Mouse (Mus musculus): ENCODE results near the gene Pak2.
"Not testable (repeated sequence)": the region's sequence is repeated elsewhere in the genome, so short reads cannot be mapped to it uniquely, and the experiment has no call there.

The Pak2 gene

DNA sequence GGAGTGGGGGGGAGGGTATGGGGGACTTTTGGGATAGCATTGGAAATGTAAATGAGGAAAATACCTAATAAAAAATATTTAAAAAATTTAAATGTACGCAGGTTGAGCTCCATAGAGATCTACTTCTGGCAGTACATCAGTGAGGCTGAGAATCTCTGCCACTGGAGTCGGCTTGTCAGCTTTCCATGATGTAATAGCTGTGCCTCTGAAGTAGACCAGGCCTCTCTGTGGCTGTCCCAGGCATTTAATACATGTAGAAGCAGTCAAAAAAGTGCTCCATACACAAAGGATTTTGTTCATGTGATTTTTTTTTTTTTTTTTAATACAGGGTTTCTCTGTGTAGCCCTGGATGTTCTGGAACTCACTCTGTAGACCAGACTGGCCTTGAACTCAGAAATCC, 18.6 kb upstream of the Pak2 start:
- DNase-seq (ENCODE audit: extremely low spot score, low read depth, low spot score) = not testable (repeated sequence)

DNA sequence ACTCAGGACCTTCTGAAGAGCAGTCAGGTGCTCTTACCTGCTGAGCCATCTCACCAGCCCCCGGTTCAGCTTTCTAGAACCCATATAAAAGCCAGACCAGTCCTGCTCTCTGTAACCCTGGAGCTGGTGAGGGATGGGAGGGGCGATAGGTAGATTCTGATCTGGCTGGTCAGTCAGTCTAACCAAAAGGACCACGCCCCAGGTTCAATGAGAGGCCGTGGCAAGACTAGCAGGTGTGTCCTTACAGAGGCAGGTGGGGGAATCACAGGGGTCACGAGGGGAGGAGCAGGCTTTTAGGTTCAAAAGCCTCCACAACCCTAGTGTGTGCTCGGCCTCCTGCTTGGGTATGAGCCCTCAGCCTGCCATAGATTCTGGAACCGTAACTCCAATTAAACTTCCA, 12.3 kb upstream of the Pak2 start:
- no peak for DNase-seq (ENCODE audit: extremely low spot score, low read depth, low spot score)

DNA sequence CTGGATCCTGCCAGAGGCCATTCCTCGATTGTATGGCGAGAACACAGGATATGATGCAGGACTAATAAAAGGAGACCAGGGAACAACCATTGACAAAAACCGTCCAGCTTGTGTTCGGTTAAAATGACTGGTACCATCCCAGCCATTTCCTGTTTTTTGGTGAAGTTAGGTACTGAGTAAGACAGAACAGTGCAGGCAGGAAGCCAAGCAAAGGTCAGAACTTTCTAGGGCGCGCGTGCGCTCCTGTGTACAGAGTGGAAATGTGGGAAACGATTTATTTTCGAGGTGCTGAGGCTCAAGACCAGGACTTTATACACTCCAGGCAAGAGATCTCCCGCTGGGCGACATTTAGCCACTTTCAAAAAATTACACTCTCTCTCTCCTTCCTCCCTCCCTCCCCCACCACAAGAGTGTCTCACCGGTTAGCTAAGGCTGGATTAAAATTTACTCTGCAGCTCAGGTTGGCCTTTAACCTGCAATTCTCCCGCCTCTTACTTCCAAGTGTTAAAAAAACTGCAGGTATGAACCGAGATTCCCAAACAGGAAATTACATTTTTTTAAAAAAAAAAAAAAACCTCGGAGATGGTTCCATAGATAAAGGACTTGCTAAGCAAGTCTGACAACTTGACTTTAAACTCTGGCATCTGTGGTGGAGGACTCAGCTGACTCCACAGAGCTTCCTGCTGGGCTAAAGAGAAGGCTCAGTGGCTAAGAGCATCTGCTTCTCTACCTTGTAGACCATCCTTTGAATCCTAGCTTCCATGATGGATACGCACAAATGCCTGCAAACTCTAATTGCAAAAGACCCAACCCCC, 8.7 kb upstream of the Pak2 start:
- DNase-seq (ENCODE audit: extremely low spot score, low read depth, low spot score) = no peak

DNA sequence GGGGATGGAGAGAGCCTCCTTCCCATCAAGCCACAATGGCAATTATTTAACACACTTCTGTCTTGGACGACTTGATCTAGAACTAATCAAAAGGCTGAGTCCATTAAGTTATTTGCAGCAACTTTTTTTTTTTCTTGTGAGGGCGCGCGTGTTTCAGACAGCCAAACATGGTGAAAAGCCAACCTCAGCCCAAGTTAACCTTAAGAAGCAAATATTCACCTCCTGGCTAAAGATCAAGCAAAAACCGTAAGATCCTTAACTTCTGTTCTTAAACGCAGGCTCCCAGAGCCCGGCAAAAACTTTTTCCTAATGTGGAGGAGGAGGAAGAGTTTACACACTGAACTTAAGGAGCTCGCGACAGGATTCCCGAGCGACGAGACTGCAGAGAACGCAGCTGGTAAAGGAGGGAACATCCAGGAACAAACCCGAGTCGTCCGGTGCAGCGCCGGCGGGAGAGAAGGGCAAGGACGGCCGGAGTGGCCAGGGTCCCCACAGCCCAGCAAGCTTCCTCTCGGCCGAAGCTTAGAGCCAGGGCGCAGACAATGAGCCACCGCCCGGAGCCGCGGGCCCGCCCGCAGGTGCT, 643 bp downstream of the Pak2 start:
- no peak for DNase-seq (ENCODE audit: extremely low spot score, low read depth, low spot score)

DNA sequence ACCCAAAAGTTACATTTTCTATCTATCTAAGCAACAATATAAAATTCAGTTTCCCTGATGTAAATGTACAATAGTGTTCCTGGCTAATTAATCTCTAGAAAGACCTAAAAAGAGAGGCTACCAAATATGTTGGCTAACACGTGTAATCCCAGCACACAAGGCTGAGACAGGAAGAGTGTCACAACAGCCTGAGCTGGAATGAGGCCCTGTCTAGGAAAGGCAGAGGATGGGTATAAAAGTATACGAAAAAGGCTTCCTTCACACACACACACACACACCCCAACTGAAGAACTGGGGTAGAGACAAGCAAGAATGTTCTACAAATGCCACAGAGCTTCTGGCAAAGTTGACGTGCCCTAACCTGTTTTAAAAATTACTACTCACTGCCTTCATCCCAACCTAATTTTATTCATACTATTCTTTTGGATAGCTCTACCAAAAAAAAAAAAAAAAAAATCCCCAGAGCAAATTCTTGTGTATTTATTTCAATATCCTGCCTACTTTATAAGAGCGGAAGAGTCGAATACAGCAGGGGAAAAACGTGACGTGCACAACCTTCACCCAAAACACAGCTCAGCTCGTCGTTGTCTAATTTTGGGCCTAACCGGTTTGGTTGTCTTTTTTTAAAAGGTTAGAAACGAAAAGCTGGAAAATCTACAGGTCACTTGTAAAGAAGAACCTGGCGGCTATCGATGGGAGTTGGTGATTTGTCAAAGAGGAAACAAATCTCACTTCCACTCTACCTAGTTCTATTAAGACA, 1.3 kb downstream of the Pak2 start:
- no peak for DNase-seq (ENCODE audit: extremely low spot score, low read depth, low spot score)

DNA sequence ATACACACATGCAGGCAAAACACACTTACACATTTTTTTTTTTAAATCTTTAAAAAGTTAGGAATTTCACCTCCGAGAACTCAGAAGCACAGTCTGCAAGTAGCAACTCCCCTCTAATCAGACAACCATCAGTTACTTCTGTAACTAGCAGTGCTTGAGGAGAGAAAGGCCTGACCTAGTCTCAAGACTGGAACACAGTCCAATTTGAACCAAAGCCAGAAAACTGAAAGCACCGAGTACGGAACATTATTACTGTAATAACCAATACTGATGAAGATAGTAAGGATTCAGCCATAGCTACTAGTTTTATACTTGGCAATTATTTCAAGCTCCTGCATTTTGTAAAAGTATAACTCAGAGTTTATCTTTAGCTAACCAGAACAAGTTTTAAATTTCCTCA, 2.7 kb downstream of the Pak2 start:
- DNase-seq (ENCODE audit: extremely low spot score, low read depth, low spot score) = no peak

DNA sequence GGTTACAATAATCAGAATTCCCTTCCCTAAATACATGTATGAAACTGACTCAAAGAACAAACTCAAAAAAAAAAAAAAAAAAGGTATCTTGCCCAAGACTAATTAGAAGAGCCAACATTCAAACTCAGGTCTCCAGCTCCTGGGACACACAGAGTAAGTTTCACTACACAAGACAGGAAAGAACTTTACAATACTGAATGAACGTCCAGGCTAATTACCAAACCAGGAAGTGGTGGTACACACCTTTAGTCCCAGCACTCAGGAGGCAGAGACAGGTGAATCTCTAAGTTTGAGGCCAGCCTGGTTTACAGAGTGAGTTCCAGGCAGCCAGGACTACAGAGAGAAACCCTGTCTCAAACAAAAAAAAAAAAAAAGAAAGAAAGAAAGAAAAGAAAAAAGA, 3.4 kb downstream of the Pak2 start:
- DNase-seq (ENCODE audit: extremely low spot score, low read depth, low spot score) = no peak

DNA sequence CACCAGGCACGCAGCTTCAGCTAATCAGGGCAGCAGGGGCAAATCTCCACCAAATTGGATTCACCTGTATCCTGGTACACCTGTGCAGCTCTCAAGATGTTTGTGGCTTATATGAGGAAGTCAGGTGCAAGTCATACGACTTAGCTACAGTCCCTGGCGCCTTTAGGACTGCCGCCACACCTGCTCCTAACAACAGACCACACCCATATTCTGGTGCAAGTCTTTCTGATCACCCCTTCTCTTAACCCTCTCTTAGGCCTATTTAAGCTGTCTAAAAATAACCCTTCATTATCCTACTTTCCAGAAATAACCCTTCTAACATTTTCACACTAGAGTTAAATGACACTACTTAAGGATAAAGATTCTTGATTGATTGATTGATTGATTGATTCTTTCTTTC, 9.1 kb downstream of the Pak2 start:
- not testable (repeated sequence) for DNase-seq (ENCODE audit: extremely low spot score, low read depth, low spot score)

DNA sequence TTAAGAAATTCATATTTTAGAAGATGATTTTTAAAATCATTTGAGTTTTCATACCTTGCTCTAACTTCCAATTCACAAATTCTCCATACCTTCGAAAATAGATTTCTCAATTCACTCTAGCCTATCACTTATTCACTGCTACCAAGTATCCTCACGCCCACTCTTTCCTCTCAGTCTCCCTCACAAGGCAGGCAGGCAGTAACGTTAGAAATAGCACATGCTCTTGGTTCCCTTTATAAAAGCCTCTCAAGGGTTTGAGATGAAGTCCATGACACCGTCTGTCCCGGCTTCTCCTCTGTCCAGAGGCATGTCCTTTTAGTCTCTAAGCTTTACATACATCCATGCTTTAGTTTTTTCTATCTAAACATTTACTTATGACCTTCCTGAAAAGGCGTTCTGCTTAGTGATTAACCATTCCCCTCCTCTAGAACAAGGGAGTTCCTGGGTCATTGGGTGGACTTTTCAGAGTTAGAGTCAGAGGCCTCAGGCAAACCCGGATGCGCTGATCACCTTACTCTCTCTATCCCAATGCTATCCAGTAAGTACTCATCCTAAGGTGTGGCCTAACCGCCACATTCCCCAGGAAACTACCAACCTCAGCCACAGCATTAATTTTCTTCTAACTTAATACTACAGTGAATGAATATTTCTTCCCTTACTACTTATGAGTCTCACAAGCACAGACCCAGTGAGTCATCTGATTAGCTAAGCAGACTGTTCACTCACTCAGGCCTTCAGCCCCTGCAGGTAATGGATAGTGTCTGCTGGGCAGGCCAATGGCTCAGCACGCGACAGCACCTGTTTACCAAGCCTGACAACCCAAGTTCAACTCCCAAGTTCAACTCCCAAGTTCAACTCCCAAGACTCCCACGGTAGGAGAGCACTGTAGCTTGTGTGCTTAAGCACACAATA, 10.5 kb downstream of the Pak2 start:
- no peak for DNase-seq (ENCODE audit: extremely low spot score, low read depth, low spot score)

DNA sequence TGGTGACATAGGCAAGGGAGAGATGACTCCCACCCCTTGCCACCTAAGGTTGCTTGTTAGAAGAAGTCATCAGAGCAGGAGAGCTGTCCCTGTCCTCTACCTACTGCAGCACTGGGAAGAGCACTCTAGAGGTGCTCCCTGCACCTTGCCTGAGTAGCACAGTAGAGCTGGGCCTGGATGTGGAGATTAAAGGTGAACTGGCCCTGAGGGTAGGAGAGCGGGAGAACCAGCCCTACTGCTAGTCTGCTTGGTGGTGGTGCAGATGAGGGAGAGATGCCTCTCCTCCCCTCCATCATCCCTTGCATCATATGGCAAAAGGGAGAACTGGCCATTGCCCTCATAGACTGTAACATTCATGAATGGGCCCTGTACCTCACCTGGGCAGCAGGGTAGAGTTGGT, 12.2 kb downstream of the Pak2 start:
- no peak for DNase-seq (ENCODE audit: extremely low spot score, low read depth, low spot score)

DNA sequence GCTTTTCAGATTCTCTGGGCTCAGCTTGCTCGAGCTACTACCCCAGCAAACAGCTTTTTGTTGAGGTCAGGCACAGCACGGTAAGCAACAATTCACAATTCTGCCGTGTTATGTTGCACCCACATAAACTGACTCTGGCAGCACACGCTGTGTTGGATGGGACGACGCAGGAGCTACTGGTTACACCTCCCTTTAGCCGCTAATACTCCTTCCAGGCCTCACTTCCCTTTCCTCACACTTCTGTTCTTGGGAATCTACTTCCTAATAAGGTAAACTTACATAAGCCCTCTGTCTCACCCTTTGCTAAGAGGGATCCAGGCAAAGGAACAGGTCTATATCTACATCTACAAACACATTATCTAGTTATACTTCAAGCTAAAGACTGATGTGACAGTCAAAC, 15.2 kb downstream of the Pak2 start:
- no peak for DNase-seq (ENCODE audit: extremely low spot score, low read depth, low spot score)

DNA sequence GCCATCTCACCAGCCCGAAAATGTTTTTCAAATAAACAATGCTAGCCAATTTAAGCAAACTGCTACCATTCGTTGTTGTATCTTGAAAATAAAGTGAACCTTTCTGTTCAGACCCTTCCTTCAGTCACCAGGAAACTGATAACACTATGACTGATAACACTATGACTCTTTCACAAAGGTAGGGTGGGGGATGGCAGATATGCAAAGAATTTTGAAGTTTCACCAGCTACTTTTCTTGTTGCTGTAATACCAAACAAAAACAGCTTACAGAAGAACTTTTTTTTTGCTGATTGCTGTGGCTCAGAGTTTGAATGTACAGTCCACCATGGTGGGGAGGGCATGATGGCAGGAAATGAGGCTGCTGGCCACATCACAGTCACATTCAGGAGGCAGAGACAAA, 16.9 kb downstream of the Pak2 start:
- DNase-seq (ENCODE audit: extremely low spot score, low read depth, low spot score) = no peak

DNA sequence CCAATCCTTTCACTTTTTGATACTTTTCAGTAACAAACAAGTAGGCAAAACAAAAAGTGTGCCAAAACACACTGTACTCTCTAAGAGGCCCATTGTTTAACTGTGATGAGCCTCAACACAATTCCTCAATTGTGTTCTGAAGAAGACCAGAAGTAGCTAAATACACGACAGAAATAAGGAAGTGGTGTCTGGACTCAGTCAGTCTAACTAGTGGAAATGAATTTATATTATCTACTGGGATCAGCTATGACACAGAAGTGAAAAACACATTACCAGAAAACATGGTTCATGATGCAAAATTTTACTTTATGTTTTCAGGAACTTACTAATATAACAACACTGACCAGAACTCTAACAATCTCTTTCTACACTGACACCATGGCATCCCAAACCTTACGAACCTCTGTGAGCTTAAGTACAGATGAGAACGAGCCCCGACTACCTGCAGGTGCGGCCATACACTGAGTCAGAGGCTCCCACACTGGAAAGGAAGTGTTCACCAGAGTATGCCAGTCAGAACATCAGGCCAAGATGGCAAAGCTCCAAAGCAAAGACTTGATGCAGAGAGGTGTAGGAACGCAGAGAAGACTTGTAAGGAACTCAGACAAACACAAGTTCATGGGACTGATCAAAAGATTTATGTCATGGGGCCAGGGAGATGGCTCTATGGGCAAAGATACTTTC, 19.2 kb downstream of the Pak2 start:
- DNase-seq (ENCODE audit: extremely low spot score, low read depth, low spot score) = no peak

DNA sequence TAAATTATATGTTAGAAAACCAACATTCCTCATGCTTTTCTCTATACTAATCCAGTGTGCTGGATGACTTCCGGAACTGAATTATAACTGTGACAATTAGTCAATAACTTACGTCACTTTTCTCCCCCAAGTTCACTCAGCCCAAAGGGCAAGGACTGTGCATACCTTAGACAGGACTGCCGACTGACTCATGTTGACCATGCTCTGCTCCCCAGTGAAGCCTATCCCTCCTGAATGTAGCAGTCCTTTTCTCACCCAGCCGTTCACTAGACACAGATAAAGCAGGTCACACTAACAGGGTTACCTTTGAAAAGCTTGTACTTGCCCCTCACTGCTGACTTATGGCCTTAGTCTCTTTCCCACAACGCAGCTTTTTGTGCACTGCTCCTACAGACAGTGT, 20.3 kb downstream of the Pak2 start:
- DNase-seq (ENCODE audit: extremely low spot score, low read depth, low spot score) = no peak

DNA sequence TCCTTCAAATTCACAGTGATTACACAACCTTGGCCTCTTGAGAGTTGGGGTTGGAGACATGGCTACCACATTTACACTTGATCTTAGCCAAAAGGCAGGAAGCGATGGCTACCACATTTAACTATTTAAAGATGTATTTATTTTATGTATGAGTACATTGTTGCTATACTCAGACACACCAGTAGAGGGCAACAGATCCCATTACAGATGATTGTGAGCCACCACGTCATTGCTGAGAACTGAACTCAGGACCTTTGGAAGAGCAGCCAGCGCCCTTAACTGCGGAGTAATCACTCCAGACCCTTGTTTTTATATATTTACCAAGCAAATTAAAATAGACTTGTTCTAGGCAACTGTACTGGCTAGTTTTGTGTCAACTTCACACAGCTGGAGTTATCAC, 36.8 kb downstream of the Pak2 start:
- no peak for DNase-seq (ENCODE audit: extremely low spot score, low read depth, low spot score)

DNA sequence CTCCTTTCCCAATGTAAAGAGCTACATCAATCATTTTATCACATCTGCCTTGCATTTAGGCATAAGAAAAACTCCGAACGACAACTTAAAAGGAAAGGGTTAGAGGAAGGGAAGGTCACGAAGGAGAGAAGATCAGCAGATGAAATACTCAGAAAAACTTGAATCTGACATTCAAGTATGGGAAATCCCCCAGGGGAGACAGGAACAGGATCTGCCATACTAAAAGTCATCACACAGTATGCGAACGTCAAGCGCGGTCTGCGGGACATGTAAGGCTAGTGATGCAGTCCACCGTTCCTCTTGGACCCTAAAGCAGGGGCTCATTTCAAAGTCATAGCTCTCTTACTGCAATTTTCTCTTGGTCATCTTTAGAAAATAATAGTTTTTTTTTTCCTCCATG, 59.5 kb downstream of the Pak2 start:
- no peak for DNase-seq (ENCODE audit: extremely low spot score, low read depth, low spot score)

DNA sequence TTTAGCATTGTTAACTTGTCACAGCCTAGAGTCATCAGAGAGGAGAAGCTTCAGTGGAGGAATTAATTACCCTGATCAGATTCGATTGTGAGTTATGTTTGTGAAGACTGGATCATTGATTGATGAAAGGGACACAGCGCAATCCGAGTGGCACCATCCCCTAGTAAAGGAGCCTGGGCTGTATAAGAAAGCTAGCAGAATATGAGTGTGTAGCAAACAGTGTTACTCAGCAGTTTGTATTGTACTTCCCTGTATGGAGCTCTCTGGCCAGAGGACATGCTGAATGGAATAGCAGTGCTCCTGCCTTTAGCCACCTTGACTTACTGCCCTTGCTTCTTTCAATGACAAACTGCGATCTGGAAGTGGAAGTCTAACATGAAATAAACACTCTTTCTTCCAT, 68.8 kb downstream of the Pak2 start:
- no peak for DNase-seq (ENCODE audit: extremely low spot score, low read depth, low spot score)

DNA sequence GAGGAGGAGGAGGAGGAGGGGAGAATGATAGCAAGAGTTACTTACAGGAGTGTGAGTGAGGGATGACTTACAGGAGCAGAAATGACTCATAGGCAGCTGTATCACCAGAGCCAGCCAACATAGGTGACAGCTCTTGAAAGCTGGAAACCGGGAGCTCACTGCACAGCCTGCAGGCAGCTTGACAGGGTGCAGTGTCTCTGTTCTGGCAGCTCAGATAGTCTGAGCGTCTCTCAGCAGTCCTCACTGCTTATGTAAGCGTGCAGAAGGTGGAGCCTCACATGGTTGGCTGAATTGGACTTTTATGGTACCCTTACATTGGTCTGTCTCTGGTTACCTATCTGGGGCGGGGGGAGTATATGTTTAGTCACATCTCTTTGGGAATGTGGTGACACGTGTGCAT, 69.2 kb downstream of the Pak2 start:
- DNase-seq (ENCODE audit: extremely low spot score, low read depth, low spot score) = no peak

DNA sequence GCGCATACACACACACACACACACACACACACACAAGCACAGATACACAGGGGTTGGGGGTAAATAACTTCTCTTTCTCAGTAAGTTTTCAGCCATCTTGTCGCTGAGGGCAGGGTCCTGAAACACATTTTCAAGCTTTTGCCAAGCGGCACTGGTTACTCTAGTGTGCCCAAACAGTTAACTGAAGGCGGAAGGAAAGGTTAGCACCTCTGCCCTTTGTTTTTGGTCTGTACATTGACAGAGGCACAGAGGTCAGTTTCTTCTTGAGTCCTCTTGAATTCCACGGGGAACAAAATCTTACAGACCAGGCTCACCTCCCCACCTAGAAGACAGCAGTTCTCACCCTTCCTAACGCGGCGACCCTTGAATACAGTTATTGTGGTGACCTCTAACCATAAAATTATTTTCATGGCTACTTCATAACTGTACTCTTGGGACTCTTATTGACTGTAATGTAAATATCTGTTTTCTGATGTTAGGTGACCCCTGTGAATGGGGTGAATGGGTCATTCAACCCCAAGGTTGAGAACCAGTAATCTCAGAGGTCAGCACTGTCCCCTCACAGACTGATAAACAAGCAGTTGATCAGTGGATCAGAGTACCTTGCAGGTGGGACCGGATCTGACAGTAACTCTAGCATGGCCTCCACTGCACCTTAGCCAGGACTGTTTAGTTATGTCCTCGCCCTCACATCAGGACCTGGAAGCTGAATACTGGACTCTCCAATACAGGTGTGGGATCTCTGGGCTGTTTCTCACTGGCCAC, 70.4 kb downstream of the Pak2 start:
- DNase-seq (ENCODE audit: extremely low spot score, low read depth, low spot score) = no peak

DNA sequence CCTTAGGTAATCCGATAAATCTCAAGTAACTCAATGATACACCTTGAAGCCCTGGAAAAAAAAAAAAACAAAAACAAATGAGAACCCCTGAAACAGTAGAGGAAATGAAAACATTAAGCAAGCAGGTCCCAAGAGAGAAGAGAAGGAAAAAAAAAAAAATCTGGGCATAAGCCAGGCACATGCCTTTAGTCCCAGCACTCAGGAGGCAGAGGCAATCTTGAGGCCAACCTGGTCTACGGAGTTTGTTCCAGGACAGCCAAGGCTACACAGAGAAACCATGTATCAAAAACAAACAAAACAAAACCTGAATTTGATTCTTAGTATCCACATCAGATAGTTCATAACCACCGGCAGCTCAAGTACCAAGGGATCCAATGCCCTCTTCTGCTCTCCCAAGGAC, 74.4 kb downstream of the Pak2 start:
- DNase-seq (ENCODE audit: extremely low spot score, low read depth, low spot score) = no peak
